Mouse (Mus musculus) forebrain, postnatal 0 days (tissue): ENCODE results near the gene Wdr73. TPM values are rescaled to one million over a fixed set of nuclear protein-coding genes. Genes with fewer than 3 reads are reported as not detected.
"Not testable (repeated sequence)": the region's sequence is repeated elsewhere in the genome, so short reads cannot be mapped to it uniquely, and the experiment has no call there.

ENCODE experiments used
- ATAC-seq: fragments of 200-750 bp; cut with Nextera tagmentation; 2 replicates; pipeline ENCODE4 v1.8.0; 2017; ENCODE audit warnings: mild to moderate bottlenecking, moderate library complexity
- DNase-seq: peaks from one replicate; pipeline ENCODE4 v3.0.0-alpha.2; 2015
- H3K27ac ChIP-seq: fragments of 300-500 bp; sonication (generic); 2 replicates; pipeline ENCODE4 v1.5.1; 2014; ENCODE audit warnings: low read depth, mild to moderate bottlenecking, antibody characterized with exemption, low read length, moderate library complexity, mixed read lengths
- H3K27me3 ChIP-seq: fragments of 300-500 bp; sonication (generic); 2 replicates; pipeline ENCODE4 v1.6.1; 2014; ENCODE audit warnings: mild to moderate bottlenecking, low read length, mixed read lengths; ENCODE audit not compliant: insufficient read depth
- H3K36me3 ChIP-seq: fragments of 300-500 bp; sonication (generic); 2 replicates; pipeline ENCODE4 v1.6.1; 2014; ENCODE audit warnings: mild to moderate bottlenecking, moderate library complexity; ENCODE audit not compliant: insufficient read depth
- H3K4me1 ChIP-seq: fragments of 300-500 bp; sonication (generic); 2 replicates; pipeline ENCODE4 v1.6.1; 2014; ENCODE audit warnings: antibody characterized with exemption; ENCODE audit not compliant: insufficient read depth
- H3K4me2 ChIP-seq: fragments of 300-500 bp; sonication (generic); 2 replicates; pipeline ENCODE4 v1.6.1; 2014; ENCODE audit warnings: low read depth, mild to moderate bottlenecking, moderate library complexity
- H3K4me3 ChIP-seq: fragments of 300-500 bp; sonication (generic); 2 replicates; pipeline ENCODE4 v1.5.1; 2014; ENCODE audit warnings: low read depth, low read length, mixed read lengths
- H3K9ac ChIP-seq: fragments of 300-500 bp; sonication (generic); 2 replicates; pipeline ENCODE4 v1.6.1; 2014; ENCODE audit warnings: mild to moderate bottlenecking
- H3K9me3 ChIP-seq: fragments of 300-500 bp; sonication (generic); 2 replicates; pipeline ENCODE4 v1.6.1; 2016; ENCODE audit warnings: low read length
- CTCF ChIP-seq: sonication (generic); IDR thresholded peaks from 2 replicates; pipeline ENCODE4 v1.5.1; 2016; ENCODE audit warnings: antibody characterized with exemption, control low read depth, low read depth
- WGBS: fragments of 180-500 bp; shearing (Covaris S2); extraction: QIAGEN DNeasy Blood & Tissue Kit; methylation state at CpG from one replicate; pipeline ENCODE4 v1.1.7; 2014; 5-methylcytosine and 5-hydroxymethylcytosine counted together
- polyA plus RNA-seq: library from polyadenylated mRNA; unstranded; fragments of >200 nt; fragmentation: Nextera tagmentation; extraction: Ambion mirVana; gene quantifications from 2 replicates; pipeline ENCODE4 v1.2.1, GENCODE M21; 2015
- total RNA-seq: library from RNA; depleted of rRNA; stranded (reverse); fragments of >200 nt; gene quantifications from 2 replicates; pipeline ENCODE4 v1.2.3, GENCODE M21; 2014; rRNA removed

Gene Wdr73
- total RNA-seq (48.4 and 54.0 TPM in 2 replicates), polyA plus RNA-seq (38.6 and 41.2 TPM in 2 replicates)

- Histone ChIP-seq H3K4me1 (peaks cover 9% of the 10 kb centered on the region), H3K36me3 (peaks cover 31% of the 10 kb centered on the region), H3K27me3 (no peaks in the 10 kb centered on the region), H3K9ac (peak within 1 kb of the TSS; percentile 61), H3K27ac (peak within 1 kb of the TSS; percentile 78), H3K9me3 (no peaks in the 10 kb centered on the region), H3K4me2 (peak within 1 kb of the TSS; percentile 55), H3K4me3 (peak within 1 kb of the TSS; percentile 60)
- DNase-seq, result peak; percentile 94
- under 1% methylated on average over 36 of the region's 36 CpGs for WGBS
- ATAC-seq, result peak; percentile 99
- no peak for TF ChIP-seq CTCF
Measured at GRCm38 (mm10) chr7:80900944-80901501, at the start of gene Wdr73. Gene Wdr73, minus strand, starts transcription at chr7:80901269.

- 0 out of 2 replicates have a peak, but pooled peaks have one; percentile 18 for TF ChIP-seq CTCF
- Histone ChIP-seq H3K9me3 (no peaks in the 10 kb centered on the region), H3K27me3 (no peaks in the 10 kb centered on the region), H3K4me3 (peak within 1 kb of the TSS; percentile 79), H3K9ac (peak within 1 kb of the TSS; percentile 93), H3K4me1 (peaks cover 10% of the 10 kb centered on the region), H3K36me3 (no peaks in the 10 kb centered on the region), H3K27ac (peak within 1 kb of the TSS; percentile 98), H3K4me2 (peak within 1 kb of the TSS; percentile 82)
- ATAC-seq, result peak; percentile 100
- 2% methylated on average over 44 of the region's 44 CpGs for WGBS
- DNase-seq, result peak; percentile 97
Measured at GRCm38 (mm10) chr7:80947445-80948350, 46.6 kb upstream of the Wdr73 start, which contains the start of gene Sec11a. Gene Sec11a, minus strand, starts transcription at chr7:80947780.

- WGBS, result 90% methylated on average over 4 of the region's 4 CpGs
Measured at GRCm38 (mm10) chr7:80939808-80940207, 38.7 kb upstream of the Wdr73 start.

GRCm38 (mm10) chr7:80937304-80937666 lies 36.2 kb upstream of the Wdr73 start:
- not testable (repeated sequence) for DNase-seq, H3K4me3 ChIP-seq, H3K9me3 ChIP-seq, H3K4me1 ChIP-seq, H3K9ac ChIP-seq, ATAC-seq, H3K27ac ChIP-seq, H3K4me2 ChIP-seq, H3K27me3 ChIP-seq
- peaks cover 16% of the 10 kb centered on the region; the same call in 1 of the 2 replicates for H3K36me3 ChIP-seq

More at GRCm38 (mm10) chr7:80939808-80940207, 38.7 kb upstream of the Wdr73 start:
- ATAC-seq (no peak), DNase-seq (no peak)
- Histone ChIP-seq H3K36me3 (peaks cover 5% of the 10 kb centered on the region; the same call in 1 of the 2 replicates), H3K27me3 (no peaks in the 10 kb centered on the region), H3K9me3 (no peaks in the 10 kb centered on the region), H3K4me1 (no peaks in the 10 kb centered on the region; the same call in 1 of the 2 replicates), H3K4me2 (no peak overlapping the region), H3K4me3 (no peak overlapping the region), H3K9ac (no peak overlapping the region), H3K27ac (no peak overlapping the region)
- no peak for TF ChIP-seq CTCF

GRCm38 (mm10) chr7:80936617-80937303 lies 35.7 kb upstream of the Wdr73 start:
- H3K4me2 ChIP-seq, H3K4me1 ChIP-seq, H3K27ac ChIP-seq, H3K4me3 ChIP-seq, H3K27me3 ChIP-seq, H3K9ac ChIP-seq, H3K9me3 ChIP-seq, DNase-seq, ATAC-seq: not testable (repeated sequence)
- WGBS, result 77% methylated on average over 7 of the region's 7 CpGs
- H3K36me3 ChIP-seq, result peaks cover 20% of the 10 kb centered on the region

- Histone ChIP-seq H3K27me3 (no peaks in the 10 kb centered on the region), H3K4me1 (no peaks in the 10 kb centered on the region), H3K27ac (no peak overlapping the region), H3K4me2 (no peak overlapping the region), H3K9me3 (no peaks in the 10 kb centered on the region), H3K9ac (no peak overlapping the region), H3K36me3 (peaks cover 28% of the 10 kb centered on the region), H3K4me3 (no peak overlapping the region)
- ATAC-seq, result no peak
- TF ChIP-seq CTCF, result no peak
- no peak for DNase-seq
- 90% methylated on average over 1 of the region's 1 CpGs for WGBS
Measured at GRCm38 (mm10) chr7:80935834-80936233, 34.8 kb upstream of the Wdr73 start.

- Histone ChIP-seq H3K36me3 (peaks cover 28% of the 10 kb centered on the region), H3K27ac (no peak overlapping the region), H3K4me3 (no peak overlapping the region), H3K4me1 (no peaks in the 10 kb centered on the region), H3K9me3 (no peaks in the 10 kb centered on the region), H3K4me2 (no peak overlapping the region), H3K27me3 (no peaks in the 10 kb centered on the region), H3K9ac (no peak overlapping the region)
- WGBS, result 96% methylated on average over 1 of the region's 1 CpGs
- ATAC-seq (no peak), DNase-seq (no peak)
- TF ChIP-seq CTCF, result no peak
Measured at GRCm38 (mm10) chr7:80932777-80933176, 31.7 kb upstream of the Wdr73 start.
